Mouse (Mus musculus) embryonic facial prominence, embryonic 14.5 days (tissue): ENCODE results near the gene Vwa8. TPM values are rescaled to one million over a fixed set of nuclear protein-coding genes. Genes with fewer than 3 reads are reported as not detected.

Source experiments
- ATAC-seq: fragments of 200-750 bp; cut with Nextera tagmentation; 2 replicates; pipeline ENCODE4 v1.8.0; 2017; ENCODE audit warnings: low read depth, moderate number of reproducible peaks, moderate TSS enrichment
- DNase-seq: peaks from one replicate; pipeline ENCODE4 v3.0.0-alpha.2; 2015; ENCODE audit warnings: low spot score
- H3K27ac ChIP-seq: fragments of 300-500 bp; sonication (generic); replicated peaks from 2 replicates; pipeline ENCODE4 v1.5.1; 2014; ENCODE audit warnings: low read depth, mild to moderate bottlenecking, low read length, moderate library complexity
- H3K27me3 ChIP-seq: fragments of 300-500 bp; sonication (generic); replicated peaks from 2 replicates; pipeline ENCODE4 v1.6.1; 2014; ENCODE audit warnings: low read length; ENCODE audit not compliant: control insufficient read depth, insufficient read depth
- H3K36me3 ChIP-seq: fragments of 300-500 bp; sonication (generic); 2 replicates; pipeline ENCODE4 v1.6.1; 2014; ENCODE audit warnings: low read length, mixed read lengths; ENCODE audit not compliant: control insufficient read depth, insufficient read depth
- H3K4me1 ChIP-seq: fragments of 300-500 bp; sonication (generic); 2 replicates; pipeline ENCODE4 v1.6.1; 2014; ENCODE audit warnings: antibody characterized with exemption, low read length; ENCODE audit not compliant: control insufficient read depth, insufficient read depth
- H3K4me2 ChIP-seq: fragments of 300-500 bp; sonication (generic); 2 replicates; pipeline ENCODE4 v1.6.1; 2014; ENCODE audit warnings: low read depth, mild to moderate bottlenecking, low read length, moderate library complexity, mixed read lengths
- H3K4me3 ChIP-seq: fragments of 300-500 bp; sonication (generic); 2 replicates; pipeline ENCODE4 v1.5.1; 2014; ENCODE audit warnings: low read depth, mild to moderate bottlenecking, low read length
- H3K9ac ChIP-seq: fragments of 300-500 bp; sonication (generic); 2 replicates; pipeline ENCODE4 v1.6.1; 2014; ENCODE audit warnings: low read depth, mild to moderate bottlenecking, low read length, moderate library complexity, mixed read lengths
- H3K9me3 ChIP-seq: fragments of 300-500 bp; sonication (generic); 2 replicates; pipeline ENCODE4 v1.6.1; 2016; ENCODE audit warnings: low read length; ENCODE audit not compliant: control insufficient read depth
- WGBS: fragments of 180-500 bp; shearing (Covaris S2); extraction: QIAGEN DNeasy Blood & Tissue Kit; methylation state at CpG from one replicate; pipeline ENCODE4 v1.1.7; 2014; 5-methylcytosine and 5-hydroxymethylcytosine counted together
- polyA plus RNA-seq: library from polyadenylated mRNA; unstranded; fragments of >200 nt; fragmentation: Nextera tagmentation; extraction: Ambion mirVana; gene quantifications from 2 replicates; pipeline ENCODE4 v1.2.1, GENCODE M21; 2014

The Vwa8 gene
- polyA plus RNA-seq, 1 experiment from 2014 or later, result 11.7 TPM

DNA sequence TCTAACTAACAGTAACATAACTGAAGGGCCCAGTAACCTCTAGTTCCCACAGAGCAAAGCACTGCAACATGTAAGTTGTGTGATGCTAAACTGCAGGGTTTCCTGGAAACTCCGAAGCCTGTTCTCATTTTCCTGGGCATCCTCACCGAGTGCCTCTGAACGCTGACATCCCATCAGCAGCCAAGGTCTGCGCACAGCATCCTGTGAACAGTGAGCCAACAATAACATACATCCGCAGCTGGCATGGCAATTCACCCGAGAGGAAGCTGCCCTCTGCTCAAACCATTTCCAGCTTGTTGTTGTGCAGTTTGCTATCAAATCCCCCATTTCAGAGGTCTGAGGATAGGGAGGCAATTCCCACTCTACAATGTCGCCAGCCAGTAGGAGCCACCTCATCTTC, 334.4 kb downstream of the Vwa8 start:
- ATAC-seq, result no peak
- no peak overlapping the region for H3K4me3 ChIP-seq

GRCm38 (mm10) chr14:79184071-79184470, 335.2 kb downstream of the Vwa8 start:
- ATAC-seq, result no peak
- Histone ChIP-seq H3K4me3 (no peak overlapping the region), H3K9ac (no peak overlapping the region), H3K36me3 (no peaks in the 10 kb centered on the region), H3K4me1 (peaks cover 28% of the 10 kb centered on the region), H3K9me3 (peaks cover 6% of the 10 kb centered on the region; the same call in 1 of the 2 replicates), H3K27me3 (no peaks in the 10 kb centered on the region), H3K4me2 (no peak overlapping the region), H3K27ac (peak overlapping the region; percentile 36; the same call in 1 of the 2 replicates)
- 72% methylated on average over 10 of the region's 10 CpGs for WGBS
- DNase-seq, result no peak

More for the DNA sequence above, 334.4 kb downstream of the Vwa8 start:
- Histone ChIP-seq H3K27me3 (no peaks in the 10 kb centered on the region), H3K9ac (no peak overlapping the region), H3K27ac (peak overlapping the region; percentile 74; the same call in 1 of the 2 replicates), H3K9me3 (peaks cover 6% of the 10 kb centered on the region; the same call in 1 of the 2 replicates), H3K4me1 (peaks cover 28% of the 10 kb centered on the region), H3K4me2 (no peak overlapping the region), H3K36me3 (no peaks in the 10 kb centered on the region)
- DNase-seq, result peak; percentile 47
- WGBS, result 60% methylated on average over 7 of the region's 7 CpGs

DNA sequence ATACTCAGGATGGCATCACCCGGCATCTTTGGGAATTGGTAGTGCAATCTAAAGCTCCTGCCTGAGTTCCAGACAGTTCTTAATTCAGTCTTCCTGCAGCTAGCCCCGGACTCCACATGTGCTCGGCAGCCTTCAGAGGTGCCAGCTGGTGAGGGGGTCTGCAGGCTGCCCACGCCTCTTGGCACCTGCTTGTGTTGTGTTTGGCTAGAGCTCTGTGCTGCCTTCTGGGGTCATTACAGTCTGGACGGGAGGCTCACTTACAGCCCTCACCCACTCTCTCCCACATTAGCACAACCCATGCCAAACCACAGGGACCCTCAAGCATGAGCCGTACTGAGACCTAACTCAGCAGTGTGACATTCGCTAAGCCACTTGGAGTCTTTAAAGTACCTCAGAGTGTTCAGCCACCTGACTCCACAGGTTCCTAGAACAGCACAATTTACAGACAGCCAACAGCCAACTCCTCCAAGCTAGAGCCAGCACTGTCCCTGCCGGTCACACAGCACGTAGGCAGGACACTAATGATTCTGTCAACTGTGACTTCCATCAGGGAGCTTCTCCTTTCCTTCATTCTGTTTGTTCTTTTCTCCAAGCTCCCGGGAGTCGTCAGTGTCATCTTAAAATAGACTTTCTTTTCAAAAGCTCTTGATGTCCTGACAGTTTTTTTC, 336.3 kb downstream of the Vwa8 start:
- Histone ChIP-seq H3K4me2 (no peak overlapping the region), H3K4me3 (no peak overlapping the region), H3K36me3 (no peaks in the 10 kb centered on the region), H3K9ac (no peak overlapping the region), H3K27me3 (no peaks in the 10 kb centered on the region), H3K27ac (no peak overlapping the region), H3K4me1 (peaks cover 24% of the 10 kb centered on the region), H3K9me3 (peaks cover 6% of the 10 kb centered on the region; the same call in 1 of the 2 replicates)
- ATAC-seq (peak; percentile 56; the same call in 1 of the 2 replicates), DNase-seq (peak; percentile 55)
- WGBS, result 64% methylated on average over 11 of the region's 11 CpGs

DNA sequence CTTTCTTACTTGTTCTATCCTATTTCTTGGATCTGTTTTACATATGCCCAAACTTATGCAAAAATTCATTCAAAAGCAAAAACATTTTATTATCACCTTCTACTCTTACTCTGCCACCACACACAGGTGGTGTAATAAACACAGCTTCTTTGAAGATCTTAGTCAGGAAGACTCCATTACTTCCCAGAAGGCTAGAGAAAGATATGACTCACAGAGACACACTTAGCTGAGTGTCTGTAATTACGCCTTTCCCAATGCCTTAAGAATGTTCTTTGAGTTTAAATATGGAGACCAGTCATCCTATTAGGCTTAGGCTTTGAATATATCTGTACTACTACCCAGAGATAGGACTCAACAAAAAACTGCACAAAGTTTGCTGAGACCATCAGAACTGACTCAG, 338.1 kb downstream of the Vwa8 start:
- peaks cover 6% of the 10 kb centered on the region; the same call in 1 of the 2 replicates for H3K9me3 ChIP-seq
- H3K27me3 ChIP-seq, result no peaks in the 10 kb centered on the region
- H3K4me2 ChIP-seq, result no peak overlapping the region
- H3K9ac ChIP-seq, result no peak overlapping the region
- peaks cover 18% of the 10 kb centered on the region for H3K4me1 ChIP-seq
- ATAC-seq (no peak), DNase-seq (no peak)
- H3K4me3 ChIP-seq, result no peak overlapping the region
- 94% methylated on average over 1 of the region's 1 CpGs for WGBS
- no peak overlapping the region for H3K27ac ChIP-seq
- H3K36me3 ChIP-seq, result no peaks in the 10 kb centered on the region

DNA sequence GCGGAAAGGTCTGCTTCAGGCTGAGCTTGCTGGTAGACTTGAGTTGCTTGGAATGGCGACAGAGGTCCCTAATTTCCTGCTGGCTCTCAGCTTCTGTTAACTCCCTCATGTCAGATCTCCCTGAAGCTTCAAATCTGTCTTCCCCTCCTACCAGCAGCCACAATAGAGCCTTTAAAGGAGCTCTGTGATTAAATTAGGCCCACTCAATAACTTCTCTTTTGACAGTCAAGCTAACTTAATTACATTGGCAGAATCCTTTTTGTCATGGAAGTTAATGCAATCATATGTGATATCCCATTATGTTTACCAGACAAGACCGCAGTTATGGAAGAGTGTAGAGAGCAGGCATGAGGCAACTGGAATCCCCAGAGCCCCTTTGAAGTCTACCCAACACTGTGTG, 347.9 kb downstream of the Vwa8 start:
- H3K4me3 ChIP-seq, result no peak overlapping the region
- no peak overlapping the region for H3K4me2 ChIP-seq
- WGBS, result 50% methylated on average over 3 of the region's 3 CpGs
- ATAC-seq (no peak), DNase-seq (no peak)
- H3K27me3 ChIP-seq, result no peaks in the 10 kb centered on the region
- no peaks in the 10 kb centered on the region for H3K9me3 ChIP-seq
- no peaks in the 10 kb centered on the region for H3K36me3 ChIP-seq
- no peak overlapping the region for H3K27ac ChIP-seq
- H3K9ac ChIP-seq, result no peak overlapping the region
- H3K4me1 ChIP-seq, result peaks cover 21% of the 10 kb centered on the region

- no peaks in the 10 kb centered on the region for H3K27me3 ChIP-seq
- ATAC-seq (no peak), DNase-seq (no peak)
- H3K4me1 ChIP-seq, result peaks cover 25% of the 10 kb centered on the region
- no peak overlapping the region for H3K9ac ChIP-seq
- H3K4me2 ChIP-seq, result no peak overlapping the region
- no peaks in the 10 kb centered on the region for H3K36me3 ChIP-seq
- H3K9me3 ChIP-seq, result no peaks in the 10 kb centered on the region
- no peak overlapping the region for H3K27ac ChIP-seq
- H3K4me3 ChIP-seq, result no peak overlapping the region
- 86% methylated on average over 15 of the region's 15 CpGs for WGBS
Observed at GRCm38 (mm10) chr14:79198066-79198465, 349.2 kb downstream of the Vwa8 start.

DNA sequence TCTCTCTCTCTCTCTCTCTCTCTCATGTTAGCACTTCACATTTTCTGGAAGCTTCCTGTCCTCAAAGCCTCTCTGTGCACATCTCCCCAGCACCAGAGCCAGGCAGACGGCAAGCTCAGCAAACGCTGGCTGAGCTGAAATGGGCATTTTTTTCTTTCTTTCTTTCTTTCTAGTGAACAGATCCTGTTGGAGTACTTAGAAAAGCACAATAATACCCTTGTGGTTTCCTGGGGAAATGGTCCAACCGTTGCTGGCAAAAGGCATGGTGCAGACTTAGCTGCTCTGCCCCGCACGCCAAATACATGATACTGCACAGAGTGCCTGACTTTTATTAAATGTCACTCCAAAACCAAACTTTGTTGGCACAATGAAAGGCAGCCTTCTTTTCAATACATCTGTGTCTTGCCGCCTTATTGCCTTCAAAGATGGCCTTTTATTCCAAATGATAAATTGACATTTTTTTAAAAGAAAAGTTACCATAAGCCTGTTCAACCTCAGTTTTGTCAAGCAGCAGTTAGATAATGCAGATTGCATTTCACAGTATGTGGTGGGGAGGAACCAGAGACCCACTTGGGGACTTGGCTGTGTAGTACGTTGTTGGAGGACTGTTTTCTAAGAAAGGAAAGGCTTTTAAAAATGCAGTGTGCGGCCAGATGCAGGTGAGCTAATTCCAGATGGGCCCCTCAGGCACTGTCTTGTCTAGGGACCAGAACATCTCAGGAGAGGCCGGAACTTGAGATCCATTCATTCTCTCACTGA, 351.5 kb downstream of the Vwa8 start:
- ATAC-seq (peak; percentile 72), DNase-seq (peak; percentile 87)
- Histone ChIP-seq H3K9me3 (no peaks in the 10 kb centered on the region), H3K4me3 (no peak overlapping the region), H3K27me3 (no peaks in the 10 kb centered on the region), H3K4me1 (peaks cover 42% of the 10 kb centered on the region), H3K9ac (no peak overlapping the region), H3K36me3 (no peaks in the 10 kb centered on the region), H3K27ac (peak overlapping the region; percentile 82), H3K4me2 (no peak overlapping the region)
- WGBS, result 30% methylated on average over 9 of the region's 9 CpGs

DNA sequence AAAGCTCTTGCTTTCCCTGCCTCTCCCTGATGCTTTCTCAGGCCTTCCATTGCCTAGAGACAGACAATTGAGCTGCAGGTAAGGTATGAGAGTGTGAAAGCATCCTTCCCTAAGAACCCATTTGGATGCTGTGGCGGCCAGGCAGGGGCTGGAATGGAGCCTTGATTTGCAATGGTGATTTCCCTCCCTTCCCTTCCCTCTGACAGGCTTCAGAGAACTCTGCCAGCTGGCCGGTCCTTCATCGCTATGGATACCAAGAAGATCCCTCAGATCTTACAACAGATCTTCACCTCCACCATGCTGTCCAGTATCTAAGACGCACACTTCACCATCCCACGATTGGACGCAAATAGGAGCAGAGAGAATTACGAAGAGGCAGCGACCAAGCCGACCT, 352.0 kb downstream of the Vwa8 start:
- Histone ChIP-seq H3K27me3 (no peaks in the 10 kb centered on the region), H3K9ac (no peak overlapping the region), H3K4me1 (peaks cover 46% of the 10 kb centered on the region), H3K4me3 (no peak overlapping the region), H3K4me2 (no peak overlapping the region), H3K9me3 (no peaks in the 10 kb centered on the region), H3K36me3 (no peaks in the 10 kb centered on the region), H3K27ac (peak overlapping the region; percentile 22)
- 88% methylated on average over 9 of the region's 9 CpGs for WGBS
- DNase-seq (no peak), ATAC-seq (no peak)
